Mouse (Mus musculus) liver, postnatal 0 days (tissue): ENCODE measurements around the gene Cdk2.

ENCODE experiments used
- CTCF ChIP-seq: sonication (generic); IDR thresholded peaks from 2 replicates; pipeline ENCODE4 v1.5.1; 2016; ENCODE audit warnings: antibody characterized with exemption, low read depth
- EP300 ChIP-seq: IDR thresholded peaks from 2 replicates; pipeline ENCODE4 v1.6.1; 2016; ENCODE audit warnings: antibody characterized with exemption, low read depth, mild to moderate bottlenecking

- TF ChIP-seq EP300 (no peak), CTCF (no peak)
Observed at GRCm38 (mm10) chr10:128662465-128662864, 42.4 kb downstream of the Cdk2 start.
